Mouse (Mus musculus) MEL (cell line): ENCODE results near the gene Ecm2.

ENCODE experiments used
- CTCF ChIP-seq, 3 experiments: IDR thresholded peaks in 2 of 3; conservative IDR thresholded peaks in 1 of 3; 2 replicates each; pipeline ENCODE4 v1.5.1; 2011 to 2012; ENCODE audit warnings: low read length in 3 of 3, low read depth in 2 of 3, mild to moderate bottlenecking in 2 of 3, improper control_type of control experiment in 1 of 3, inconsistent platforms in 1 of 3, mixed read lengths in 1 of 3, moderate library complexity in 1 of 3; ENCODE audit not compliant: control insufficient read depth in 1 of 3, insufficient read depth in 1 of 3, poor library complexity in 1 of 3, severe bottlenecking in 1 of 3
- EP300 ChIP-seq, 2 experiments: IDR thresholded peaks; 2 replicates each; pipeline ENCODE4 v1.6.1; 2011; ENCODE audit warnings: improper control_type of control experiment in 2 of 2, low read length in 2 of 2, low read depth in 1 of 2, mild to moderate bottlenecking in 1 of 2
- RCOR1 ChIP-seq: IDR thresholded peaks from 2 replicates; pipeline ENCODE4 v1.6.1; 2012; ENCODE audit warnings: low read depth, mild to moderate bottlenecking, inconsistent platforms, low read length, improper control_type of control experiment

DNA sequence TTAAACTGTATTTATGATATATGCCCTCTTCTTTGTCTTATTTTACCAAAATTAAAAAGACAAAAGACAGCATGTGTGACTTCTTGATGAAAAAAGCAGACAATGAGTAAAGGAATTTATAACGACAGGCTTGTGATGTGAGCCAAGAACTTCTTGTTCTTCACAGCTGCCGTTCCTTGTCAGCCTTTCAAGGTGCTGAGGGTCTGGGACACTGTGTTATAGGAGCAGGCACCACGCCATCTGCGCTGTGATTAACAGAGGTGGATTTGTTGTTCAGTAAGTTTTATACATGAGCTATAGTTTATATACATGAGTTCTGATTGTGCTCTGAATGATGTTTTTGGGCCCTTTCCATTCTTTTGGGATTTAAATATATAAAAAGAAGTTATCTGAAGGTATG, 25.2 kb upstream of the Ecm2 start:
- TF ChIP-seq RCOR1 (no peak), CTCF (IDR thresholded peaks at IDR 0.05 in 2 of 3, conservative IDR thresholded peaks at IDR 0.05 in 1 of 3; ENCODE audit: control insufficient read depth in 1 of 3, insufficient read depth in 1 of 3, low read depth in 2 of 3, low read length in 3 of 3, poor library complexity in 1 of 3, severe bottlenecking in 1 of 3) (no peak), EP300 (IDR thresholded peaks at IDR 0.05; ENCODE audit: low read depth in 1 of 2, low read length in 2 of 2) (no peak)
